Mouse (Mus musculus) liver, adult 2 months (tissue): ENCODE measurements around the gene Rap1gap. TPM values are rescaled to one million over a fixed set of nuclear protein-coding genes. Genes with fewer than 3 reads are reported as not detected.
A peak's percentile ranks its signal among the peaks of the same experiment; 100 is the strongest.

Experiments used
- DNase-seq: peaks from one replicate; pipeline ENCODE4 v3.0.0-alpha.2; 2011; ENCODE audit warnings: low read depth, low spot score; ENCODE audit errors: extremely low read depth
- H3K27ac ChIP-seq: fragments of 200-500 bp; replicated peaks from 2 replicates; pipeline ENCODE4 v1.5.1; 2012; ENCODE audit warnings: low read depth, mild to moderate bottlenecking, control low read depth, inconsistent platforms, low read length; ENCODE audit not compliant: insufficient read depth
- H3K27me3 ChIP-seq: fragments of 200-500 bp; 2 replicates; pipeline ENCODE4 v1.6.1; 2012; ENCODE audit warnings: mild to moderate bottlenecking, moderate library complexity, low read length, inconsistent platforms; ENCODE audit not compliant: control insufficient read depth, insufficient read depth
- H3K36me3 ChIP-seq: fragments of 200-500 bp; 2 replicates; pipeline ENCODE4 v1.6.1; 2012; ENCODE audit warnings: low read length, inconsistent platforms; ENCODE audit not compliant: control insufficient read depth, insufficient read depth
- H3K4me1 ChIP-seq: fragments of 200-500 bp; 2 replicates; pipeline ENCODE4 v1.6.1; 2011; ENCODE audit warnings: low read length; ENCODE audit not compliant: control insufficient read depth, insufficient read depth
- H3K4me3 ChIP-seq: fragments of 200-500 bp; 2 replicates; pipeline ENCODE4 v1.5.1; 2011; ENCODE audit warnings: low read depth, mild to moderate bottlenecking, control low read depth, low read length, moderate library complexity; ENCODE audit not compliant: insufficient read depth
- H3K79me2 ChIP-seq: fragments of 200-500 bp; 2 replicates; pipeline ENCODE4 v1.6.1; 2012; ENCODE audit warnings: inconsistent platforms, mild to moderate bottlenecking, low read length, moderate library complexity; ENCODE audit not compliant: control insufficient read depth, insufficient read depth
- H3K9ac ChIP-seq: fragments of 200-500 bp; 2 replicates; pipeline ENCODE4 v1.6.1; 2012; ENCODE audit warnings: low read depth, mild to moderate bottlenecking, control low read depth, inconsistent platforms, low read length
- CTCF ChIP-seq: fragments of 200-500 bp; IDR thresholded peaks from 2 replicates; pipeline ENCODE4 v1.5.1; 2011; ENCODE audit warnings: low read depth, low read length, control low read depth
- POLR2A ChIP-seq: fragments of 200-500 bp; IDR thresholded peaks from 2 replicates; pipeline ENCODE4 v1.6.1; 2011; ENCODE audit warnings: low read length, control low read depth; ENCODE audit not compliant: insufficient read depth; ENCODE audit errors: extremely low read depth
- WGBS: fragments of 180-500 bp; shearing (Covaris S2); methylation state at CpG from one replicate; pipeline ENCODE4 v1.1.7; 2018; 5-methylcytosine and 5-hydroxymethylcytosine counted together
- polyA plus RNA-seq: library from polyadenylated mRNA; depleted of rRNA; stranded (reverse); fragments of >200 nt; gene quantifications from 2 replicates; pipeline ENCODE4 v1.2.3, GENCODE M21; 2012; rRNA removed
- total RNA-seq: library from RNA; depleted of rRNA; stranded (reverse); fragments of >200 nt; gene quantifications from 2 replicates; pipeline ENCODE4 v1.2.3, GENCODE M21; 2014; rRNA removed

Gene Rap1gap
- 2.9 and 5.2 TPM in 2 replicates for total RNA-seq
- polyA plus RNA-seq = 5.8 and 11.5 TPM in 2 replicates

GRCm38 (mm10) chr4:137664433-137664979 lies at the start of gene Rap1gap:
Rap1gap (plus strand) TSS chr4:137664726.
- no peaks in the 10 kb centered on the region for H3K79me2 ChIP-seq
- peaks cover 13% of the 10 kb centered on the region for H3K27me3 ChIP-seq
- peak within 1 kb of the TSS; percentile 33; the same call in 1 of the 2 replicates for H3K4me3 ChIP-seq
- H3K9ac ChIP-seq = peak within 1 kb of the TSS; percentile 41; the same call in 1 of the 2 replicates
- DNase-seq = no peak
- H3K4me1 ChIP-seq = no peaks in the 10 kb centered on the region
- TF ChIP-seq CTCF (no peak), POLR2A (no peak)
- WGBS = 2% methylated on average over 38 of the region's 44 CpGs
- no peaks in the 10 kb centered on the region for H3K36me3 ChIP-seq
- no peak within 1 kb of the TSS for H3K27ac ChIP-seq

- 71% methylated on average over 8 of the region's 8 CpGs for WGBS
- H3K27ac ChIP-seq = no peak overlapping the region
- no peak overlapping the region for H3K9ac ChIP-seq
- TF ChIP-seq POLR2A (no peak), CTCF (no peak)
- DNase-seq = no peak
- H3K27me3 ChIP-seq = no peaks in the 10 kb centered on the region
- H3K4me1 ChIP-seq = peaks cover 2% of the 10 kb centered on the region; the same call in 1 of the 2 replicates
- H3K79me2 ChIP-seq = no peaks in the 10 kb centered on the region
- H3K4me3 ChIP-seq = no peak overlapping the region
- peaks cover 57% of the 10 kb centered on the region for H3K36me3 ChIP-seq
Observed at GRCm38 (mm10) chr4:137622847-137623246, 41.7 kb upstream of the Rap1gap start.

DNA sequence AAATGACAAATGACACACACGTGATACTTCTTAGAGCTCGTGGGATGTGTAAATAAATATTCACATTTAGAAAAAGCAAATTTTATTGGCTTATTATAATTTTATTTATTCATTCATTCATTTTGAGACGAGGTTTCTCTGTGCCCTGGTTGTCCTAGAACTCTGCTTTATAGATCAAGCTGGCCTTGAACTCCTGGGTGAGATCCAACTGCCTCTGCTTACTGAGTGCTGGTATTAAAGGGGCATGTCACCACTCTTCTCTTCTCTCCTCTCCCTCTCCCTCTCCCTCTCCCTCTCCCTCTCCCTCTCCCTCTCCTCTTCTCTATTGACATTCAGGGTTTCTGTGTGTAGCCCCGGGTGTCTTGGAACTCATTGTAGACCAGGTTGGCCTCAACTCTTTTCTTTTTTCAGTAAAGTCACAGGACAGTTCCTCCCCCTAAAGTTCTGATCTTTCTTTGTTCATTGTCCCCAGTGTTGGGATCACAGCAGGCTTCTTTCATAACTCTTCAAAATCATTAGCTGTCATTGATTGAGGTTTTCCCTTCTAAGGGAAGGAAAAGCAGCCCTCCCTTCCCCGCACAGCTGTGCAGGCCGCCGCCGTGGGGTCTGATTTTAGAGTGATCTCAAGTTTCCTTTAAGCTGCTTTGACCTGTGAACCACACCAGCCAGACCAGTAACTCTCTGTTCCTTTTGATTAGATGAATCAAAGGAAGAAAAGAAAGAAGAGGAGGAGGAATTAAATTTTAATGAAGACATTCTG lies 36.9 kb upstream of the Rap1gap start:
- H3K36me3 ChIP-seq = peaks cover 59% of the 10 kb centered on the region
- no peak for DNase-seq
- 75% methylated on average over 8 of the region's 8 CpGs for WGBS

DNA sequence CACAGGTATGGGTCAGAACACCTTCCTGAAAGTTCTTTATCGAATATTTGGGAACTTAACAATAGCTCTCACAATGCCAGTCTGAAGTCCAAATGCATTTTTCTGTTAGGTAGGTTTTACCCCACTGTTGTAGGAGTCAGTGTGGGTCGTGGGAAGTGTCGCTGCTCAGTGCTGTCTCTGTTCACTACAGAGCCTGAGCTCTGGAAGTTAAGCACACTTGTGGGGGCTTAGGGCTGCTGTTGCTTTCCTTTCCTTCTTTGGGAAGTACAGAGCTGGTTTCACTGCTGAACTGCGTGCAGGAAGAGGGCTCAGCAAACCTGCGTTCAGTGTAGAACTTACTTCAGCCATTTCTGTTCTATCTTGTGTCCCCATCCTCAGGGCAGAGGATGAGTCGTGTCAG lies 36.1 kb upstream of the Rap1gap start:
- Histone ChIP-seq H3K4me3 (no peak overlapping the region), H3K27ac (no peak overlapping the region), H3K36me3 (peaks cover 61% of the 10 kb centered on the region), H3K79me2 (no peaks in the 10 kb centered on the region), H3K27me3 (no peaks in the 10 kb centered on the region), H3K9ac (no peak overlapping the region), H3K4me1 (peaks cover 2% of the 10 kb centered on the region; the same call in 1 of the 2 replicates)
- TF ChIP-seq POLR2A = no peak
- TF ChIP-seq CTCF = no peak
- 94% methylated on average over 6 of the region's 6 CpGs for WGBS
- no peak for DNase-seq

More for the DNA sequence above, 36.9 kb upstream of the Rap1gap start:
- Histone ChIP-seq H3K9ac (no peak overlapping the region), H3K27ac (no peak overlapping the region), H3K4me3 (no peak overlapping the region), H3K4me1 (peaks cover 2% of the 10 kb centered on the region; the same call in 1 of the 2 replicates), H3K79me2 (no peaks in the 10 kb centered on the region), H3K27me3 (no peaks in the 10 kb centered on the region)
- no peak for TF ChIP-seq CTCF
- TF ChIP-seq POLR2A = no peak

DNA sequence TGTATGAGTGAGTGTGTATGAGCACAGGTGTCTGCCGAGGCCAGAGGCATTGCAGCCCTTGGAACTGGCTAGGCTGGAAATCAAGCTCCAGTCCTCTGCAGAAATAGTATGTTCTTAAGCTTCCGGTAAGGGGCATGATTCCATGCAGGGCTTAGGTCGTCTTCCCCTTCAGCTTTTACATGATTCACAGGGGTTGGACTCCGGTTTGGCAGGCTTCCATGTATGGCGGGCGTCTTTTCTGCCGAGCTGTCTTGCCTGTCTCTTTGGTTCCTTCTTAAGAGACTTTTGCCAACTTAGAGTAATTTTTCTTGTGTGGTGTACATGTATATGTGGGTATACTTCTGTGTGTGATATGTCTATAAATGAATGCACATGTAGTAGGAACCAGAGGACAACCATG lies 35.2 kb upstream of the Rap1gap start:
- 80% methylated on average over 7 of the region's 7 CpGs for WGBS

More for the DNA sequence above, 35.2 kb upstream of the Rap1gap start:
- H3K79me2 ChIP-seq = no peaks in the 10 kb centered on the region
- H3K27me3 ChIP-seq = no peaks in the 10 kb centered on the region
- no peak overlapping the region for H3K9ac ChIP-seq
- TF ChIP-seq CTCF (no peak), POLR2A (no peak)
- peaks cover 60% of the 10 kb centered on the region for H3K36me3 ChIP-seq
- no peak overlapping the region for H3K27ac ChIP-seq
- DNase-seq = no peak
- H3K4me3 ChIP-seq = no peak overlapping the region
- H3K4me1 ChIP-seq = peaks cover 2% of the 10 kb centered on the region; the same call in 1 of the 2 replicates
